Mouse (Mus musculus) gastrocnemius, postnatal 25 days (tissue): ENCODE measurements around the gene Elof1. TPM values are rescaled to one million over a fixed set of nuclear protein-coding genes. Genes with fewer than 3 reads are reported as not detected.
"Not testable (repeated sequence)": the region's sequence is repeated elsewhere in the genome, so short reads cannot be mapped to it uniquely, and the experiment has no call there.

Source experiments
- DNase-seq: peaks from one replicate; pipeline ENCODE4 v3.0.0; 2022
- long read RNA-seq, 2 experiments: library from polyadenylated mRNA; stranded (forward); transcript quantifications; one replicate each; pipeline ENCODE4 v2.0.0; 2021
- total RNA-seq, 2 experiments: library from RNA; stranded (reverse); gene quantifications; 1 replicate in 1 of 2; 2 replicates in 1 of 2; pipeline ENCODE4 v1.2.3; 2021

The Elof1 gene
- total RNA-seq = 10 to 100 TPM; 36.5 to 38.9 TPM
- long read RNA-seq, experiment 1, transcript Elof1-201 (3 exons, 888 nt) = major isoform, 84 of 91 reads
- long read RNA-seq, experiment 1, partial matches to known transcripts = 2 of 91 reads
- long read RNA-seq, experiment 1, other reads (novel, unspliced or antisense) = 2 of 91 reads
- long read RNA-seq, experiment 2, transcript Elof1-201 (3 exons, 888 nt) = major isoform, 44 of 55 reads
- long read RNA-seq, experiment 2, partial matches to known transcripts = 0 of 55 reads
- long read RNA-seq, experiment 2, other reads (novel, unspliced or antisense) = 2 of 55 reads

DNA sequence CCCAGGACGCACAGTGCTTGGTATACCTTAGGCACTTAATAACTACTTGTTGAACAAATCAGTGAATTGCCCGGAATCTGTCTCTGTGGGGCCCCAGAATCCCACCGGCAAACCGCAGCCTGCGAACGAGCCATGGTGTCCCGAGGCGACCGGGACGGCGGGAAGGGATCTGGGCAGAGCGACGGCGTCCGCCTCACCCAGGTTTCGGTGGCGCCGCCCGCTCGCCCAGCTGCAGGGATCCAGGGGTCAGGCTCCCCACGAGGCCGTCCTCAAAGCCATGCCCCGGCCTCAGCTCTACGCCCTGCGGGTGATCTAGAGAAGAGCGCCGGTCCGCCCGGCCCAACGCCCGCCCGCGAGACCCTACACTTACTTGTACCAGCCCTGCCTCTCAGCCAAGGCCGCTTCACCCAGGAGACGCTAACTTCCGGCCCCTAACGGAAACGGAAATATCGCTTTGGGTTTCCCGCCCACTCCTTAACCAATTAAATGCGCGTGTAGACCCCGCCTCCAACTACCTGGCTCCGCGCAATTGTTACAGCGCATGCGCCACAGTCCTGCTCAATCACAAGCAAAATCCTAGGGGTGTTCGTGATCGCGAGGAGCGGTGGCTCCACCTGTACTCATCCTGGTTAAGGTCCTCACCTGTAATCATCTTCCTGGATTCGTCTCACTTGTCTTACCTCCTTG, at the start of gene Elof1:
Elof1 (minus strand) TSS at position 433 of the 687 bp plus-strand sequence.
- peak; percentile 88 for DNase-seq

DNA sequence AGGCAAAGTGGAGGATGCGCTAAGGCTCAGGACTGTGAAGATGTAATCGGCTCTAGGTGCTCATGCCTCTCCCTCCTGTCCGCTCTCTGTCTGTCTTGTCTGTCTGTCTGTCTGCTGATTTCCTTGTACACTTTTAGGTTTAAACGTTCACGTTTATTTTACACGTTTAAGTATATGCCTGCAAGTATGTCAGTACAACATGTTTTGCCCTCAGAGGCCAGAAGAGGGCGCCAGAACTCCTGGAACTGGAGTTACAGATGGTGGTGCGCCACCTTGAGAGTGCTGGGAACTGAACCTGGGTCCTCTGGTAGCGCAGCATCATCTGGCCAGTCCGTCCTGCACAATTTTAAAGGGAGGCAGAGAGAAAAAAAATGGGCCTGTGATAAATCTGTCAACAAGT, 49.7 kb upstream of the Elof1 start:
- DNase-seq = no peak

DNA sequence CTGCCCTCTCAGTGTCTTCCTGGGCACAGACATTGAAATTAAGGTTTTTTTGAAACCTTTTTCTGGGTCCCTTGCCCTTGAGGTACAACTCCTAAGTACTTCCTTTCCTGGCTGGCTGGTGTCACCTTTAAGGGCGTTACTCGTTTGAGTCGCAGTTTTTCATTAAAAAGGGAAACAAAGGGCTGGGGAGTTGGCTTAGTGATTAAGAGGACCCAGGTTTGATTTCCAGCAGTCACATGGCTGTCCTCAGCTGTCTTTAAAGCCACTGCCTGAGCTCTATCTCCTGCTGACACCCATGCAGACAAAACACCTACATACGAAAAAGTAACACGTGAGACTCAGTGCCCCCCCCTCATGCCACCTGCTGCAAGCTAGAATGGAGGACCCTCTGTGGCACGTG, 49.0 kb upstream of the Elof1 start:
- DNase-seq = no peak

DNA sequence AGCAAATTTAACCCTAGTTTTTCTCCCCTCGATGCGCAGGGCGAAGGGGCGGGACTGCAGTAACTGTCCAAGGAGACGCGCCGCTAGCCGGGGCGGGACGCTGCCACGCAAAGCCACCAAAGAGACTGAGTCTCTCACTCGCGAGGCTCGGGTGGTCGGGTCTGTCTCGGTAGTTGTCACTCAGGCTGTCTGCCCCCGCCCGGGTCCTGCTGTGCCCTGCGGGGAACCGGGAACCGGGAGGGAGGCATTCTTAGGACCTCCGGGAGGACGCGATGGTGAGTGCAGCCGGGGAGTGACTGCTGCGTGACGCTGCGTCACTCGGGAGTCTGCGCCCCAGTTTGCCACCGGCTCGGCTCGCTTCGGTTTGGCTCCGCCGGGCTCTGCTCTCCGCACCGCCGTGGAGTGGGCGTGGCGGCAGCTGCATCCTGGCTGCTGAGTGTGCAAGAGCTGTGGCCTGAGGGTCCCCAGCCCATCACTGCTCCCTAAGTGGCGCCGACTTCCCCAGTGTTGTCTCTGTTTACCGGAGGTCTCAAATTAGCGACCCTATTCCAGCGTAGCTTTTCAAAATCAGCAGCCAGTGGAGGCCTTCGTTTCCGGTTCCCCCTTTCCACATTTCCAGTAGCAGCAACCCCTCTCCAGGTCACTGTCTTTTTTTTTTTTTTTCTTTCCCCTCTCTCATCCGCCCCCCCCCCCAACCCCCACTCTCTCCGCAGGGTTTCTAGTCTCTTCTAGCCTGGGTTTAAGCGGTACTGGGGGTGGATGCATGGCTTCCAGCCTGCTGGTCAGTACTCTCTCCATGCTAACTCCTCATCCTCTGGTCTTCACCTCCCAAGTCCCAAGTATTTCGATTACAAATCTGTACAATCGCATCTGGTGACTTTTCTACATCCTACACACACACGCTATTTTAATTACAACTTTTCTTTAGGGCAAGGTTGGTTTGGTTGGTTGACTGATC, 48.0 kb upstream of the Elof1 start:
- peak; percentile 10 for DNase-seq

DNA sequence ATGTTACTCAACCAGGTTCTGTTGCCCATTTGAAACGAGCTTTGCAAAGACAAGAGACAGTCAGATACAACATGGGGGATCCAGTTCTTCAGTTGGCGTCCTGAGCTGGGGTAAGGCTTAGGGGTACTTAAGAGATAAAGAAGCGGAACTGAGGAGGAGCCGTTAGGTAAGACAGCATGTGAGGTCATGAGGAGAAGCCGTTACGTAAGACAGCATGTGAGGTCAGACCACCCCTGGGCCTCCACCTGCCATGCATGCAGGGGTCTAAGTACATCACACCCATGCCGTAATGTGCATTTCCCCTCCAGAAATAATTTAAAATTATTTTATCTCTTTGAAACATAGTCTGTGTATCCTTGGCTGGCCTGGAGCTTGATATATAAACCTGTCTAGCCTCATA, 45.9 kb upstream of the Elof1 start:
- DNase-seq = no peak

DNA sequence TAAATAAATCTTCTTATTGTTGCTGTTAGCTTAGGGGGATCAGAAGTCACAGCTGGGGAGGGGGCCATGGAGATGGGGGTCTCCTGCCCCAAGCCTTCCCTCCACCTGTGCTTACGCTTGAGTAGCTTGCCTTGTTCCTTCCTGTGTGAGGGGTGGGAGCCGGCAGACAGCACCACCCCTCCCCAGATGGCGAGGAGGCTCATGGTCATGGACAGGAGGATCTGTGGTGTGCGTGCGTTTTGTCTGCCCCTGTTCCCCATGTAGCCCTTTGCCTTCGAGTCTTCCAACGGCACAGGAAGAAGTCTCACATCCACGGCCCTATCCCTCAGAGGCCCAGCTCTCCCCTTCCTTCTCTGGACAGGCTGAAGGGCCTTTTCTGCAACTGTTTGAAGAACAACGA, 45.3 kb upstream of the Elof1 start:
- no peak for DNase-seq

DNA sequence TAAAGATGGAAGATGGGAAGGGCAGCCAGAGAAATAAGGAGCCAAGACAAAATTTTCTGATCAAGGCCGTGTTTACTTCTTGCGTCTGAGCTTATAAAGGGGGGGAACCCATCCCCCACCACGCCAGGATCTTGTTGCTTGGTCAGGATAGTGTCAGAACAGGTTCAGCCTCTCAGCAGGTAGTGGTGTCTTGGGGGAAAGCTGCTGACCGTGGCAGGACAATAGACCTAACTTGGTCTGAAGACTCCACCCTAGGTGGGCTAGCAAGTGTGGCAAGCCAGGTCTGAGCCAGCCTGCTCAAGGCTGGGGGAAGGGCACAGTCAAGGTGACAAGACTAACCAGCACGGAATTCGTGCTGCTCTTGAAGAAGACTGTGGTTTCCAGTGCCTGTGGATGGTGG, 44.3 kb upstream of the Elof1 start:
- DNase-seq = no peak

DNA sequence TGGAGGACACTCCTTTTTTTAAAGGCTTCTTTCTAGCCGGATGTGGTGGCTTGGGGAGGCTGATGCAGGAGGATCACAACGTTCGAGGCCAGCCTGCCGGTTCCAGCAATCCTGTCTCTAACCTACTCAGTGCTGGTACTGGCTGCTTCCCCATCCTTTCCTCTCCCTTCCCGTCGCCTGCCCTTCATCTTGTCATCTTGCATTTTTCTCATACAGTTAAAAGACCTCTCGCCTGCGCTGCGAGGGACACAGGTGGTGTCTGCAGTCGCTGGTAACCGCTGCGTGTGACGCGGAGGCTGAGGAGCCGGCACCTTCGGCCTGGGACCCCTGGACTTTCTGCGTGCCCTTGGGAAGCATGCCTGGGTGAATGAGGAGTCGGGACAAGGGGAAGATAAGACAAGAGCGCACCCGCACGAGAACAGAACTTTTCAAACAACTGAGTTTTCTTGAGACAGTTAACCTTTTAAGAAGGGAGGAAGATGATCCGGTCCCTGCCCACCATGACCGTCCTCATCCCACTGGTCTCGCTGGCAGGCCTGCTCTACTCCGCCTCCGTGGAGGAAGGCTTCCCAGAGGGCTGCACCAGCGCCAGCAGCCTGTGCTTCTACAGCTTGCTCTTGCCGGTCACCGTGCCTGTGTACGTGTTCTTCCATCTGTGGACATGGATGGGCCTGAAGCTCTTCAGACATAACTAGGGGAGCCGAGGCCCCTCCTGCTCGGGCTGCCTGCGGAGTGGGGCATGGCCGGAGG, 40.7 kb upstream of the Elof1 start:
- no peak for DNase-seq

DNA sequence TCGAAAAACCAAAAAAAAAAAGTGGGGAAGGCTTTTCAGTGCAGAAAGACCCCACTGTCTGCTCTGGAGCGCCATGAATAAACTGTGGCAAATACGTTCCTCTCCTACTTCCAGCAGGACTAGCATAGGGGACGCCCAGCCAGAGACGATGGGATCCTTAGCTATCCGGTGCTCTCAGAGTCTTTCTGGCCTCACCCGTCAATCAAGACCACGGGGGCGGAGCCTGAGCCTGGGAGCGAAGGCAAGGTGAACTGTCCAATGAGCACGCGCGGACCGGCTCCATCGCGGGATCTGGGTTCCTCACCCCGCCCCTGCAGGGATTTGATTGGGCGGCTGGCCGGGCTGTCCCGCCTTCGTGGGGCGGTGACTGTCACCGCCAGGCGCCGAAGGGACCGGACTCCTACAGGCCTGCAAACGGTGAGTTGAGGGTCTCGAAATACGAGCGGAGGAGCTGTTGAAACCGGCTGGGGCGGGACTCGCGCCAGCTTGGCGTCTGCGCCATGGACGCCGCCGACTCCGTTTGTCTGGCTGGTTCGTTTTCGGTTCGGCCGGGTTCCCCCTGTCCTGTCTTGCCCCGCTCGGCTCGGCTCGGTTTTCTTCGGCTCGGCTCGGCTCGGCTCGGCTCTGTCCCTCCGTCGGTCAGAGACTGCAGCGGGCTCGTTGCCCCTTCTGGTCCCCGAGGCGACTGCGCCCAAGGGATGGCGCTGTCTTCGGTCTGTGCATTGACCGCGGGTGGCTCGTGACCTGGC, 39.7 kb upstream of the Elof1 start, which contains the start of gene Pigyl:
Pigyl (plus strand) TSS at position 350 of the 749 bp plus-strand sequence.
- peak; percentile 98 for DNase-seq

DNA sequence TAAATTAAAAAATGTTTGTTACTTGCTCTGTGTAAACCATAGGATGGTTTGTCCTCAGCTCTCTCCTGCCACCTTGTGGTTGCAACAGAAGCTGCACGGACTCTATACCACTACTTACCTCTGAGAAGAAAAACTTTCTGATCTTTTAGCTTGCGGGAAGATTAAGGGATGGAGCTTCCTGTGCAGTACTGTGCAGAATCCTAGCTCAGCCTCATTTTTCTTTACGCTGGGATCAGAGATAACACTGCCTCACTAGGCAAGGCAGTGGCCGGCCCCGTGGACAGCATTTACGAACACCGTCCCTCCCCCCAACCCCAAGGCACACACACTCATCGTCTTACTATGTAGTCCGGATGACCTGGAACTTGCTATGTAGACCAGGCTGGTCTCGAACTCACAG, 38.6 kb upstream of the Elof1 start:
- DNase-seq = no peak

DNA sequence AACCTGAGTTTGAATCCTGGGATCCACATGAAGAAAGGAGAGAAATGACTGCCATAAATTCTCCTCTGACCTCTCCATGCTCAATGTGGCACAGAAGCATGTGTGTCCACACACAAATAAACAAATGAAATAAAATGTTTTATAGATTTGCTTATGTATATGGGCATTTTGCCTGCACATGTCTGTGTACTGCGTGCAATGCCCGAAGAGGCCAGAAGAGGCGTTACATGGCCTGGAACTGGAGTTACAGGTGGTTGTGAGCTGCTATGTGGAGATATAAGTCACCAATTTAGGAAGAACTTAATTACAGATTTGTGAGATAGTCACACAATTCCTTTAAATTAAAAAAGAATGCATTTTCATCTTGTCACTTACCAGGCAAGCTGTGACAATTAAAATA, 36.8 kb upstream of the Elof1 start:
- DNase-seq = no peak

DNA sequence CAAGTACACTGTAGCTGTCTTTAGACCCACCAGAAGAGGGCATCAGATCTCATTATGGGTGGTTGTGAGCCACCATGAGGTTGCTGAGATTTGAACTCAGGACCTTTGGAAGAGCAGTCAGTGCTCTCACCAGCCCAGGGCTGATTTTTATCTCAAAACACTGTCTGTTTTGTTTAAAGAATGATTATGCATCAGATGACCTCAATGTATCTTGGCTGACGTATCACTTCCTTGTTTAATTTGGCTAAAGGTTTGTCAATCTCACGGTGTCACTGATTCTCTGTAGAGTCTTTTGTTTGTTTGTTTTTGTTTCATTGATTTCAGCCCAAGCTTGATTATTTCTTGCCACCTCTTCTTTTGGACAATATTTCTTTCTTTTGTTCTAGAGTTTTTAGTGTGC, 34.0 kb upstream of the Elof1 start:
- DNase-seq = no peak

DNA sequence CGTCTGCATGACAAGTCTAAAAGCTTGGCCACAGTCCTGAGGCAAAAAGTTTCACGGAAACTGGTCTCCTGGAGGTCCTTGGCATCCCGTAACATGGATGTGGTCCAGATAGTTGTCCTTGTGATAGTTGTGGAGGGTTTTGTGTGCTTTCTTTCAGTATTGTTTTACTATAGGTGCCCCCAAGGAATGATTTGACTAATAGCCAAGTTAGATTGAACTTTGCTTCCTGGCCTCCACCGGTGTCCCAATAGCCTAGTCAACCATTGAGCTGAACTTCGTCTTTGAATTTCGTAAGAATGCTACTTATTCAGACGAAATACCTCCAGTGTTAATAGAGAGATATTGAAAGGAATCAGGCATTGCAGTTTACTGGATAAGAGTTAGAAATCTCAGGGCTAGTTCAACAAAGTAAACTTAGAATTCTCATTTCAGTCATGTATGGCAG, 33.3 kb upstream of the Elof1 start:
- not testable (repeated sequence) for DNase-seq

DNA sequence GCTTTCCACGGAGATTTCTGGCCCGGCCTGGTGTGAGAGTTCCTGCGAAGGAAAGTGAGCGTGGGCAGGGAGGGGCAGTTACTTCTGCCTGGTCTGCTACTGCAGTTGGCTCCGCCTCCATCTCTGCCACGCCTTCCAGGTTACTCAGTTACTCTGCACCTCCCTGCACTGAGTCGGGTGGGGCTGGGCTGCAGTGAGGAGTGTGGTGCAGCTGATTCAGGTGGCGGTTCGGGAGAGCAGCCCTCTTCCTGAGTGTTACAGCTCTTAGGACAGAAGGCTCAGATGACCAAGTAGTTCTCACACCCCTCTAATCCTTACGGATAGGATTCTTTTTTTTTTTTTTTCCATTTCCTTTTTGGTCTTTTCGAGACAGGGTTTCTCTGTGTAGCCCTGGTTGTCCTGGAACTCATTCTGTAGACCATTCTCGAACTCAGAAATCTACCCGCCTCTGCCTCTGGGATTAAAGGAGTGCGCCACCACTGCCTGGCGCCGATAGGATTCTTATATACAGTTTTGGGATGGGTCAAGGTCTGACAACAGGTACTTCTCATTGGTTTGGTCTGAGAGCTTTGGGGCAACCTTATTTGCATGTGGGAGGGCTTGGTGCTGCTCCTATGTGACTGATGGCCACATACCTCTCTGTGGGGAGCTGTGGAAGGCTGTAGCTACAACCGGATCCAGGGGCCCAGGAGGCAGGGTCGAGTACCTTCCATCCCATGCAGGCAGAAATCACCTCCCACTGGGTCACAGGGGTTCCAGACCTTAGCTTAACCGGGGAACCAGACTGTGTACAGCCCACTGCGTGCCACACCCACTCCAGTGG, 32.7 kb upstream of the Elof1 start:
- DNase-seq = no peak

DNA sequence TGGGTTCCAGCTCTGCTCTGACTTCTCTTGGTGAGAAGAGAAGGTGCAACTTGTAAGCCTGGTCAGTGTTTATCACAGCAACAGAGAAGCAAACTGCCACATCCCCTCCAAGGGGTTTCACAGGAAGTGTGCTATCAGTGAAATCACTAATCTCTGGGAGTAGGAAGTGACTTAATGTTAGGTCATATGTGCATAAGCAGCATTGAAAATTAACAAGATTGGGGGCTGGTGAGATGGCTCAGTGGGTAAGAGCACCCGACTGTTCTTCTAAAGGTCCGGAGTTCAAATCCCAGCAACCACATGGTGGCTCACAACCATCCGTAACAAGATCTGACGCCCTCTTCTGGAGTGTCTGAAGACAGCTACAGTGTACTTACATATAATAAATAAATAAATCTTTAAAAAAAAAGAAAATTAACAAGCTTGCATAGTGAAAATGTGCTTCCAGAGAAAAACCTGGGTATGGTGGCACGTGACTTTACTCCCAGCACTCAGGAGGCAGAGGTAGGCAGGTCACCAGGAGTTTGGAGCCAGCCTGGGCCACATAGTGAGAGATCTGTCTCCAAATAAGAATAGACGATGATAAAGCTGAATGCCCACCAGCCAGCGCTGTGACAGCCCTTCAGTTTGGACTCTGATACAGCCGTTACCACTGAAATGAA, 27.5 kb upstream of the Elof1 start:
- DNase-seq = no peak

DNA sequence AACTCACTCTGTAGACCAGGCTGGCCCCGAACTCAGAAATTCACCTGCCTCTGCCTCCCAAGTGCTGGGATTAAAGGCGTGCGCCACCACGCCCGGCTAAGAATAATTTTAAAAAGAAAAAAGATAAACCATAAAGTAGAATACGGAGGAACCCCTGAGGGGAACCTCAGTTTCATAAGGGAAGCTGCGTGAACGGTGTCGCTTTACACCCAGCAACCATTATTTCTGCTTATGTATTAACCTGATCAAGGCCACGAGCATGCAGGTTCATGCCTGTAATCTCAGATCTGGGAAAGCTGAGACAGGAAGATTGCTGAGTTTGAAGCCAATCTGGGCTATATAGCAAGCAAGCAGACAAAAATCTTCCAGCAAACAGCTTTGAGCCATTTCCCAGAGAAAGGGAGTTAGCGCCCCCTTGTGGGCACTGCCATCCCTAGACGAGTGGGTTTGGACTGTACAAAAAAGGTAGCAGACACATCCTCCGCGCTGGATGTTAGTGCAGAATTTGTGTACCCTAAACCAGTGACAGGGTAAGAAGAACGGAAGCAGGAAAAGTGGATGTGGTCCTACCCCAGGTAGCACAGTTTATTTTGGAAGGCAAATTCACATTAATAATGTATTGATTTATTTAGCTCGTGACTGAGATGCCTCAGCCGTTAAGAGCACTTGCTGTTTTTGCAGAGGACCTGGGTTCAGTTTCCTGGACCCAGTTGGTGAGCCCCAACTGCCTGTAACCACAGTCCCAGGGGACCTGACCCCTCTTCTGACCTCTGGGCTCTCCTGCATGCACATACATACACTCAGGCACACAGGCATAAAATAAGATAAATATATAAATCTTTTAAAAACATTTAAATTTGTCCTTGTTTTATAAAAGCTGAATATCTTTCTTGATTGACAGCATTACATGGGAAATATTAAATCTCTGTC, 26.4 kb upstream of the Elof1 start:
- DNase-seq = peak; percentile 61

DNA sequence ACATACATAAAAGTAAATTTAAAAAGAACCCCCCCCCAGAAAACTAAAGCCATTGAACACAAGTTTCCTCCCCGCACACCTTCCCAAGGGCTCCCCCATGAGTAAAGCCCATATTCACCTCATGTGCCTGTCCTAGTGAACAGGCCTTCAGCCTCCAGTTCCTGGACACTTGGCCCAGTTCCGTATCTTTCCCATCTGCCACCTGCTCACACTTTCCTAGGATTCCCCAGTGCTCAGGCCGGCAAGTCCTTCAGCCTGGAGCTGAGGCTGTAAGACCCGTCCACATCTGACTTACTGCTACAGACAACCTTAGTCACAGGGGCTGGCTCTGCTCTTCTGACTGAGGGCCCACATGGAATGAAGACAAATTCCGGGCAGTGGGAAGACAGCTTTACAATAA, 22.8 kb upstream of the Elof1 start:
- no peak for DNase-seq

DNA sequence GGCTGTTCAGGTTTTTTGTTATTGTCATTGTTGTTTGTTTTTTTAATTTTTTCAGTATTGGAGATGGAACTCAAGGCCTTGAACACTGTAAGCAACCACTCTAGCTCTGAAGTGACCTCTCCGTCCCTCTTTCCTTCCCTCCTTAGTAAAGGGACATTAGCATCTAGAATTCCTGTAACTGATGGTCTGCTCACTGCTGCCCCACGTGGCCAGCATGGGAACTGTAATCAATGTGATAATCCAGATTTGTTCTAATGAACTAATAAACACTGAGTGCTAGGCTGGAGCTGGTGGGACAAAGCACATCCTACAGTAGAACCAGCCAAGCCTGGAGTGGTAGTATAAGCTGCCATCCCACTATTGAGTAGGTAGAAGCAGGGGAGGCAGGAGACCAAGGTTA, 21.5 kb upstream of the Elof1 start:
- no peak for DNase-seq
